Mouse (Mus musculus): ENCODE measurements at regions not wholly inside any gene's neighbourhood (a gene's known extent, or its start where the extent isn't known, plus 50 kb on each side); places are given as distances from the start of the nearest gene placed in this dataset.

DNA sequence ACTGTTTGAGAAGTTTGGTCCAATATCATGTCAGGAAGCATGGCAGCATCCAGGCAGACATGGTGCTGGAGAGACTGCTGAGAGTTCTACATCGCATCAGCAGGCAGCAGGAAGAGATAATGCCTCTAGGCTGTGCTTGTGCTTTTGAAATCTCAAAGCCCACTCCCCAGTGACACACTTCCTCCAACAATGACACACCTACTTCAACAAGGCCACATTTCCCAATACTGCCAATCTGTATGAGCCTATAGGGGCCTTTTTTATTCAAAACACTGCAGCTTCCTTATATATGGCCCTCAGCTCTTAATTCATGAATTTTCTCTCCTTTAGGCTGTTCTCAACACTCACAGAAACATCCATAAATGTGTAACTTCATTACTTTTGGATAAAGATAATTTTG is 97.4 kb upstream of the Inhba start:
- no peak for DNase-seq (ENCODE audit: extremely low read depth, insufficient read length, low spot score)

DNA sequence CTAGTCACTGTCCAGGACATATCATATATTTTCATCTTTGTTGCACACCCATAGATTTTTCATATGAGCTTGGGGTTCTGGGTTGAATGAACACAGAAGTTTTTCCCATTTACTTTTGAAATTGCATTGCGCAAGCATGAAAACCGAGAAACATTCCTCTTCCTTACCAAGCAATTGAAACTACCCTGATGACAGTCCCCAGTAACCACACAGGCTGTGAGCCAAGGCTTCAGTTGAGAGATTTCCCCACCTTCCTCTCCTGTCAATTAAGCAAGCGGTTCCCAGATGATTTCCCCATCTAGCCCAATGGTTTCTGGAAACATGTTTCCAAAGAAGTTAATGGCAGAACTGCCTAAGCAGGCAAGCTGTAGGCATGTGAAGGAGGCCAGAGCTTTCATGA is 81.8 kb upstream of the Inhba start:
- DNase-seq (ENCODE audit: extremely low read depth, insufficient read length, low spot score), result peak; percentile 62

DNA sequence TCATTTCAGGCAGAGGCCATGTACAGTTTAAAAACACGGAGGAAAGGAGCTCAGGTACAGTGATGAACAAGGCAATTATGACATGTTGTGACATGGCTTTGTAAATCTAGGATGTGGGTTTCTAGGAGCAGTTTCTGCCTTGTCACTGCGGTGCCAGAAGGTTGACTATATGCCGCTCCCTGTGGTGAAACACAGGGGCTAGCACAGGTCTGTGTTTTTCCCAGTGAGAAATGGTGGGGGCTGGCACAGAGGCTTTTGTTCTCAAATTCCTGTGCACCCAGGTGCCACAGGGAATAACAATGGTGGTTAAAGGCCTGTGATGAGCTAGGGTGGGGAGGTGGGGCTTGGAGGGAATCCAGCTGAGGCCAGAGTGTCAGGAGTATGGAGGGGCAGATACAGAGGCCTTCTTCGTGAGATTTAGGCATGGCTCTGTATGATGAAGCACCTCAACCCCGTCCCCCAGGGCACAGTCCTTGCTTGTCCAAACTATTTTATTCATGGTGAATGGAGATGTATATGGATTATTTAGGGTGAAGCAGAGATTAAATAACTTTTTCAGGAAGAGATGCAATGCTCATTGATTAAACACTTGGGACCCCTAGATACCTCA is 80.0 kb upstream of the Inhba start:
- DNase-seq (ENCODE audit: extremely low read depth, insufficient read length, low spot score), result no peak

DNA sequence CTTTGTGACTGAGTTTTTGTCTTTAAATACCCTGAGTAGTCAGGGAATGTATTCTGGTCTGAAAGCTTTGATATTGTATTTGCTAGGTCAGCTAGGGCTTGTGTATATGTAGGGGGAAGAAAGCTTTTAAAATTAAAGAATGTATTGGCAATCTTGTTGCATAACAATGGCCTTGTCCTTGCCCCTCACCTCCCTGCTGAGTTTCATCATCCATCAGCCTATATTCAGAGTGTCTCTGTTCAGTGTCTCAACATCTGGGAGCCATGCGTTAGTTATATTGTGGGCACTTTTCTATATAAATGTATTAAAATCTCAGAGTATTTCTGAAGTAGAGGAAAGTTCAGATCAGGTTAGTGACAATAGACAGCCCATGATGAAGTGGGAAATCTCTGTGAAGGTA is 76.0 kb upstream of the Inhba start:
- DNase-seq (ENCODE audit: extremely low read depth, insufficient read length, low spot score), result no peak

DNA sequence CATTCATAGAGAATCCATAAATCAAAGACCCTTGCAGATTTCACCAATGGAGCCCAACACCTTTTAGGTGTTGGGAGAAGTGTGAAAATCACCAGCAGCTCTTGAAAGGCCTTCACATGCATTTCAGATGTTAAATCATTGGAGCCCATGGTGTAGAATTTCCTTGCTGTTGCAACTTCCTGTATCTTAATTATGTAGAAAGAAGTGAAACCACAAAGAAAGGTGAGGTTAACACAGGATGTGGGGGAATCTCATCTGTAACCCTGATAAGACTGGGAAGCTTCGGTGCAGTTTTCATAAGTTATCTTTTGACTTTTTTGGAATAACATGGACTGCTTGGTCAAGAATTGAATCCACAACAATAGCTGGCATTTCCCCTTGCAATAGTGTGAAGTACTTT is 75.5 kb upstream of the Inhba start:
- no peak for DNase-seq (ENCODE audit: extremely low read depth, insufficient read length, low spot score)

DNA sequence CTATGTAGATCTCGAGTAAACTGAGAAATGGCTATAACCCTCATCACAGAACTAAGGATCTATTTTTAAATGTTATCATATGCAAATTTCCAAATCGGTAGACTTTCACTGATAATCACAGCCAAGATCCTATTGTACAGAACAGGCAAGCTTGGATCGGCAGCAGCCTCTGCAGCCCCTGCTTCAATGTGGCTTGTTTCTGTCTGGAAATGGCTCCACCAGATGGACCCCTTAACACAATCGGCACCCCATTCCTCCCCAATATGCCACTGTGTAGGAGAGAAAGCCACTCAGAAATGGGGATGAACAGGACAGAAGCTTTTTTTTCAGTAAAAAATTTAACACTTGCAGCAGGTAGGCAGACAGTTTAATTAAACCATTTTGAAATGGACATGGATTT is 61.5 kb upstream of the Inhba start:
- DNase-seq (ENCODE audit: extremely low read depth, insufficient read length, low spot score), result no peak

DNA sequence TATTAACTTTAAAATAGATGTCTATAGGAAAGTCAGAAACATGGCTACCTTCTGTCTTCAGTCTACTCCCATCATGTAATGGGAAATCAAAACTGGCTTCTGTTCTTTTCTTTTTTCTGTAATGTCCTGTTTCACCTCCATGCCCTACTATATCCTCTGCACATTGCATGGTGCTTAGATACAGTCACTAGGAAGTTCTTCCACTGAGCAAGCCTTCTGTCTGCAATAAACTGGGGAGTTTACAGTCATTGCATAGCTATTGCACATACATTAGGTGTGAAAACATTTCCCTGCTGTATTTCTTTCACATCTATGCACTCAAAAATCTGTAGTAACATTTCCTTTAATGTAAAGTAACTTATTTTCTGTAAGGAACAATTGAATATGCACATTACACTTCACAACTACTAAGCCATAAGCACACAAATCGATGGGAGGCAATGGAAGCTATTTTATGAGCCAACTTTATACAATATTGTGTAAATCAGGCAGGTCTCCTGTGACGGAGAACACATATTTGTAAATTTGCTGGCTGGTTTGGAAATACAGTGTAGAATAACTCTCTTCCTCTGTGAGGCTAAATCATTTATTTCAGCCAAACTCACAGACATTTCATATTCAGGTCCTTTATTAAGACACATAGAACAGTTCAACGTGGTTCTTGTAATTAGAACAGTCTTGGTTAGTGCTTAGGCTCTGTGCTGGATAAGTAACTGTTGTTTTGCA is 60.6 kb upstream of the Inhba start:
- no peak for DNase-seq (ENCODE audit: extremely low read depth, insufficient read length, low spot score)
